Mouse (Mus musculus): ENCODE measurements at regions not wholly inside any gene's neighbourhood (a gene's known extent, or its start where the extent isn't known, plus 50 kb on each side); places are given as distances from the start of the nearest gene placed in this dataset.
"Not testable (repeated sequence)": the region's sequence is repeated elsewhere in the genome, so short reads cannot be mapped to it uniquely, and the experiment has no call there.

- DNase-seq (ENCODE audit: low spot score): no peak
These were observed 108.6 kb downstream of the Katnal1 start for GRCm38 (mm10) chr5:148820476-148820875.

GRCm38 (mm10) chr5:148819423-148819822 lies 109.7 kb downstream of the Katnal1 start:
- DNase-seq (ENCODE audit: low spot score): no peak

GRCm38 (mm10) chr5:148818746-148819145 lies 110.4 kb downstream of the Katnal1 start:
- no peak for DNase-seq (ENCODE audit: low spot score)

- DNase-seq (ENCODE audit: low spot score): no peak
These were observed 116.3 kb downstream of the Katnal1 start for GRCm38 (mm10) chr5:148812840-148813239.

GRCm38 (mm10) chr5:148812016-148812415 lies 117.1 kb downstream of the Katnal1 start:
- DNase-seq (ENCODE audit: low spot score): peak; percentile 53

- no peak for DNase-seq (ENCODE audit: low spot score)
These were observed 119.6 kb downstream of the Katnal1 start for GRCm38 (mm10) chr5:148809485-148809884.

- DNase-seq (ENCODE audit: low spot score): no peak
These were observed 120.1 kb downstream of the Katnal1 start for GRCm38 (mm10) chr5:148809055-148809454.

GRCm38 (mm10) chr5:148808426-148808825 lies 120.7 kb downstream of the Katnal1 start:
- peak; percentile 60 for DNase-seq (ENCODE audit: low spot score)

GRCm38 (mm10) chr5:148807612-148808011 lies 121.5 kb downstream of the Katnal1 start:
- DNase-seq (ENCODE audit: low spot score): no peak

GRCm38 (mm10) chr5:148805030-148805429 lies 124.1 kb downstream of the Katnal1 start:
- no peak for DNase-seq (ENCODE audit: low spot score)

GRCm38 (mm10) chr5:148803772-148804171 lies 125.3 kb downstream of the Katnal1 start:
- DNase-seq (ENCODE audit: low spot score): no peak

- no peak for DNase-seq (ENCODE audit: low spot score)
These were observed 126.4 kb downstream of the Katnal1 start for GRCm38 (mm10) chr5:148802720-148803119.

- no peak for DNase-seq (ENCODE audit: low spot score)
These were observed 130.6 kb downstream of the Katnal1 start for GRCm38 (mm10) chr5:148798541-148798940.

- no peak for DNase-seq (ENCODE audit: low spot score)
These were observed 133.0 kb downstream of the Katnal1 start for GRCm38 (mm10) chr5:148796072-148796471.

GRCm38 (mm10) chr5:148794465-148794864 lies 134.7 kb downstream of the Katnal1 start:
- DNase-seq (ENCODE audit: low spot score): peak; percentile 48

- DNase-seq (ENCODE audit: low spot score): peak; percentile 70
These were observed 136.2 kb downstream of the Katnal1 start for GRCm38 (mm10) chr5:148792736-148793440.

GRCm38 (mm10) chr5:148791651-148792050 lies 137.5 kb downstream of the Katnal1 start:
- no peak for DNase-seq (ENCODE audit: low spot score)

- DNase-seq (ENCODE audit: low spot score): not testable (repeated sequence)
These were observed 138.8 kb downstream of the Katnal1 start for GRCm38 (mm10) chr5:148790343-148790742.

GRCm38 (mm10) chr5:148789823-148790222 lies 139.3 kb downstream of the Katnal1 start:
- no peak for DNase-seq (ENCODE audit: low spot score)

GRCm38 (mm10) chr5:148789147-148789566 lies 140.0 kb downstream of the Katnal1 start:
- peak; percentile 28 for DNase-seq (ENCODE audit: low spot score)

GRCm38 (mm10) chr5:148788690-148789089 lies 140.4 kb downstream of the Katnal1 start:
- no peak for DNase-seq (ENCODE audit: low spot score)

GRCm38 (mm10) chr5:148787270-148787669 lies 141.8 kb downstream of the Katnal1 start:
- DNase-seq (ENCODE audit: low spot score): peak; percentile 44

- DNase-seq (ENCODE audit: low spot score): not testable (repeated sequence)
These were observed 148.0 kb downstream of the Katnal1 start for GRCm38 (mm10) chr5:148781076-148781475.

Data from yolk sac, embryonic 10.5 days (tissue).